Mouse (Mus musculus) heart, adult 18-20 months (tissue): ENCODE measurements around the gene Doxl2. TPM values are rescaled to one million over a fixed set of nuclear protein-coding genes. Genes with fewer than 3 reads are reported as not detected.
"Not testable (repeated sequence)": the region's sequence is repeated elsewhere in the genome, so short reads cannot be mapped to it uniquely, and the experiment has no call there.

Experiments
- DNase-seq, 2 experiments: peaks; one replicate each; pipeline ENCODE4 v3.0.0; 2021 to 2022; ENCODE audit warnings: mixed read lengths in 1 of 2
- long read RNA-seq, 2 experiments: library from polyadenylated mRNA; stranded (forward); transcript quantifications; one replicate each; pipeline ENCODE4 v2.0.0; 2021
- total RNA-seq, 2 experiments: library from RNA; stranded (reverse); gene quantifications; 2 replicates each; pipeline ENCODE4 v1.2.3; 2021

Doxl2 gene
- not detected for total RNA-seq
- long read RNA-seq, experiment 1: 0 reads
- long read RNA-seq, experiment 2: 0 reads

DNA sequence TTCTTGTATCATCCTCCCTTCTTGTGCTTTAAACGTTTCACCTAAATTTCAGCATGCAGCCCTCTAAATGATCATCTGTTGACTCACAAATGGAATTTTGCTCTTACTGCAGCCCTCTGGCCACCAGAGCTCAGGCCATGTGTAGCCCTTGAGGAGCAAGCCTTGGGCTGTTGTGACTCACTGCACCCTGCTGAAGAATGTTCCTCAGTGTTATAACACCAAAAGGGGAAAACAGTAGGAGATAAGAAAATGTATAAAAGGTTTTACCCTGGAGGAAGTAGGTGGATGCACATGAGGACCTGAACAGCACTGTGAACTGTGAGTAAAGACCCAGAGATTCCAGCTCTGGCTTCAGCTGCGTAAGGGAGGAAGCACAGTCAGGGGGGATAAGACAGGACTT, at the start of gene Doxl2:
Gene Doxl2 (plus strand): TSS at position 301 of the 400 bp plus-strand sequence.
- no peak for DNase-seq

DNA sequence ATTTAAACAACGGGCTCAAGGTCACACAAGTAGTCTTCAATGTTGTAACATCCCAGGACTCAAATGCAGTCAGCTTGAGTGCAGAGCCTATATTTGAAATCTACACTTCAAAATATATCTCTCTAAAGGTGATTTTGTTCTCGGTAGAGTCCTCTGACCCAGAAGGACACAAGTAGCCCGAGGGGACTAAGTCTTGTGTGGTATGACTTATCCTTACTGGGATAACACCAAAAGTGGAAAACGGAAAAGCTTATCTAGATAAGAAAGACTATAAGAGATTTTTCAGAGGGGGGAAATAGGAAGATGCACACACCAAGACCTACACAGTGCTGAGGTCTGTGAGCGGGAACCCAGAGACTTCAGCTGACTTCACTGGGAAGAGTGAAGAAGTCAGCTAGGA, 45.2 kb upstream of the Doxl2 start, which contains the start of gene 1600015I10Rik:
Gene 1600015I10Rik (plus strand): TSS at position 301 of the 400 bp plus-strand sequence.
- no peak for DNase-seq

DNA sequence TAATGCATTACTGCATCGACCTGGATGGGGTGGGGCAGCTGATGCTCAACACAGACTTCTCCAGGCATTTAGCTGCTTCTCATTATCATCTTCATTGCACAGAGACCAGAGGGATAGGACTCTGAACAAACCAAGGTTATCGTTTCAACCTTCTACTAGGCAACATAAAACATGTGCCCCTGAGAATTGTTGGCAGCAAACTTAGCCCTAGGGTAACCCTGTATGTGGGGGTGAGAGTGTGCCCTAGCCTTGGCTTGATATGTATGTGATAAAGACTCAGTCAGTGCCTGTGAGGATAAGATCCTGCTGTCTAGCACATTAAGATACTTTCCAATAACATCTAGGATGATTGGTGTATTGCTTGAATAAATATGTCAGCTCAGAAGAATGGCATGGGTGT, 25.2 kb upstream of the Doxl2 start:
- DNase-seq: no peak

DNA sequence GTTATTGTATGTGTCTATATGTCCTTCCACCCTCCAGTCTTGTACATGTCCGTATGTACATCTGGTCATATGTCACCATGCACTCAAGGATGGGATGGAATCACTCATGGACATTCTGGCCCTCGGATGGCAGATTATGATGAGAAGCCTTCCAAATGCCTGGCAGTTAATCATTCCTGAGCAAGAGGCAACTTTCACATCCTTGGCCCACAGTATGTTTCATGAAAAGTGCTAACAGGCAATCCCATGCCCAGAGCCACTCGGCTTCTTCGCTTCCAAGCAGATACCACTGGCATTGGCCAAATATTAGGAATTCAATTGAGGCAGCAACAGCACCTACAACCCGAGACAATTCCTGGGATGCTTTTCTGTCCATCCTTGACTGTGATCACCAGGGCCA, 24.1 kb upstream of the Doxl2 start:
- DNase-seq: no peak

DNA sequence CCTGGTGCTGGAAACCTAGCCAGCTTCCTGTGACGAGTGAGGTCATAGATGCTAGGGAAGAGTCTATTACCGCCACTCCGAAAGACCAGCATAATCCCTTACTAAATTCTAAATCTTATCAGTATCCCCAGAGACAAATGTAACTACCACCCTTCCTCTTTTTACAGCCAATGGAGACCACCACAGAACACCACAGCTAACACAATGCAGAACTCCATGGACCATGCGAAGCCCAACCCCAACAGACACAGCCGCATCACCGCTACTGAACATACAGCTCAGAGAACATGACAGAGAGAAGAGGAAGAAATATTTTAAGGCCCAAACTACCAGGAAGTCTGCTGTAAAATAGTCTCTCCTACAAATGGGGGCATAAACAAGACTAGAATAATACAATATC, 23.1 kb upstream of the Doxl2 start:
- no peak for DNase-seq

DNA sequence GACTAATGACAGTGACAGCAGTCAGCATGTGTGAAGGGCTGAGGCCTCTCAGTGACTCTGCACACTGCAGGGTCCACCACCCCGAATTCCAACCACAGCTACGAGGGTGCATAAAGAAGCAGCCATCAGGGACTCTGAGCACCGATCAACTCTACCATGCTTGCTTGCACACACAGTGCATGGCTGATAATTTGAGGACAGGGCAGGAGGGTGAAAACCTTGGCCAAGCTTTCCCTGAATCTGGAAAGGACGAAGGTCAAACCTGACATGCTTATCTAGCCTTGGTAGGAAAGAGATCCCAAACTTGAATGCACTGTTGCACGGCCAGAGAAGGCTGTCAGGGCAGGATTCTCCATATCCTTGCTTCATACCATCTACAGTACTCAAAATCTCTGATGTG, 21.5 kb upstream of the Doxl2 start:
- DNase-seq: no peak

DNA sequence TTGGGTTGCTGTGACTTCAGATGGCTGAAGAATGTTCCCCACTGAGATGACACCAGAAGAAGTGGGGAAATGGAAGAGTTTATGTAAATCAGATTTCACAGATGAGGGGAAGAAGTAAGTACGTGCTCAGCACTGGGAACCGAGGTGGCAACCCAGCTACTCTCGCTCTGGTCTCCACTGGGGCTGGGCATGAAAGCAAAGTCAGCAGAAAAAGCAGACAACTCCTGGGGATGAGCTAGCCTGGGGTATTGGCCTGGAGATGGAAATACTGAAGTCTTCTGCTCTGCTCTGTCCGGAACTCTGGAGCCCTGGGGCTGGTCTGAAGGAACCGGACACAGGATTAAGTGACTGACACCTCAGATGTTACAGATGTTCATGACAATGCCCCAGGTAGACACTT, 20.6 kb upstream of the Doxl2 start:
- no peak for DNase-seq

DNA sequence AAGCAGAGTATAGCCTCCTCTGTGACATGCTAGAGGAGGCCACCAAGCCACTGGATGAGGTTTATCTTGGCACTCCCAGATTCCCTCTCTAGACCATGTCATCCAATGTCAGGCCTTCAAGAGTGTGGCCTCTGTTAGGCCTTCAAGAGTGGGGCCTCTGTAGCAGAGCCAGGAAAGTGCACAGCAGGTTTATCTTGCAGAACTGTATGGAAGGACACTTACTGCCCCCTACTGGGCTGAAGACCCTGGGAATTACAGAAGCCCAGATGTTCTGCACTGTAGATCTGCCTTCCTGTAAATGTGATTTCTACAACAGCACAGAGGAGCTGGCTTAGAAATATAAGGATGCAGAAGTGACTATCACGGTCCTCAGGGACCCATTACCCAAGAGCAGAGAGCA, 19.8 kb upstream of the Doxl2 start:
- DNase-seq: peak; percentile 17 to 67

DNA sequence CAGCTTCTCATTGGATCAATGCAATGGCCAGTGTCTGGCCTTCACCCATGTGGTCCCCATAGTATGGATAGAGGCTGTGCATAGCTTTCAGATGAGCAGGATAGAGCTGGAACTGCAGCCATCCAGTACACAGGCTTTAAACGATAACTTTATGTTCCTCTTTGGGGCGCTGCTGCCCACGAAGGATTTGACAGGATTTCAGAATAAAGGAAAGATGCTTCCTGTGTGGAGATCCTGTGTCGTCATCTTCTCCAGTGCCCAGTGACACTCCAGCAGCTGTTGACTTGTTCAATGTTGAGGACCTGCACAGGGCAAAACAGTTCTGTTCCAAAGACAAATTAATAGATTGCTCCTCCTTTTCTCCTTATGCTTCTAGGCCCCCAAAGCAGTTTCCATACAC, 18.0 kb upstream of the Doxl2 start:
- no peak for DNase-seq

DNA sequence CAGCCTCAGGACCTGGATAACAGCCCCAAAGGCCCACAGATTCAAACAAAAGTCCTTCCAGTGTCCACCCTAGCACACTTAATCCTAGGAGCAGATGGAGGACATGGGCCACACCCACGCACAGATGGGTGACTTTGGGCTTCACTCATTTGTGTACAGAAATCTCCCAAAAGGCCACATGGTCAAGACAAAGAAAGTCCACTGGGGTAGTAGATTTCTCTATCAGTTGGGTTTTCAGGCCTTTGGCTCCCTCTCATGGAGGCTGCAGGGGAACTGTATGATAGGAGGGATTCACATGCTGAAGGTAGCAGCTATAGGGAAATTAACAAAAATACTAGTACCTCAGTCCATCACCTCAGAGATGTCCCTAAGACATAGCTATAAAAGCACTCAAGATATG, 16.7 kb upstream of the Doxl2 start:
- DNase-seq: no peak

DNA sequence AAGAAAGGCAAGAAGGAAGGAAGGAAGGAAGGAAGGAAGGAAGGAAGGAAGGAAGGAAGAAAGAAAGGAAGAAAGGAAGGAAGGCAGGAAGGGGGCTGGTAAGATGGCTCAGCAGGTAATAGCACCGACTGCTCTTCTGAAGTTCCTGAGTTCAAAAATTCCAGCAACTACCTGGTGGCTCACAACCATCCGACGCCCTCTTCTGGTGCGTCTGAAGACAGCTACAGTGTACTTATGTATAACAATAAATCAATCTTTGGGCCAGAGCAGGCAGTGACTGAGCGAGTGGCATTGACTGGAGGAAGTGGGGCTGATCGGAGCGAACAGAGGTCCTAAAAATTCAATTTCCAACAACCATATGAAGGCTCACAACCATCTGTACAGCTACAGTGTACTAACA, 15.6 kb upstream of the Doxl2 start:
- DNase-seq: not testable (repeated sequence)

DNA sequence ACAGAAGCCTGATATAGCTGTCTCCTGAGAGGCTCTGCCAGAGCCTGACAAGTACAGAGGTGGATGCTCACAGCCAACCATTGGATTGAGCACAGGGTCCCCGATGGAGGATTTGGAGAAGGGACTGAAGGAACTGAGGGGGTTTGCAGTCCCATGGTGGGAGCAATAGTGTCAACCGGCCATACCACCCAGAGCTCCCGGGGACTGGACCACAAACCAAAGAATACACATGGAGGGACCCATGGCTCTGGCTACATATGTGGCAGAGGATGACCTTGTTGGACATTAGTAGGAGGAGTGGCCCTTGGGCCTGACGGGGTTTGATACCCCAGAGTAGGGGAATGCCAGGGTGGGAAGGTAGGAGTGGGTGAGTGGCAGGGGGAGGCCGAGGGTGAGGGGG, 8.1 kb upstream of the Doxl2 start:
- DNase-seq: not testable (repeated sequence)

DNA sequence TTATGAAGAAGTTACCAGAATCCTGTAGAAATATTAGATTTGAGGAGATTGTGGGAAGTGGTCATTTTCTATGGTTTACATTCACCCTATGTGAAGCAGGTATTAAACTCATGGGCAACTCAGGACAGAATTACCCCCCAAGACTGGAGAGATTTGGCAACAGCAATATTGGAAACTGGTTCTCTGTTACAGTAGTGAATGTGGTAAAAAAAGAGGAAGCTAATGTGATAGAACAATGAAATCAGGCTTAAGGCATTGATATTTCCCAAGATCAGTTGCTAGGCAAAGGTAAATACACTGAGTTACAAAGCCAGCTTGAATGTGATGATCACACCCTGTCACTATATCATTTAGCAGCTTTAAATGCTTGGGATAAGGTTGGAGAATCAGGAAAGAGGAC, 6.9 kb upstream of the Doxl2 start:
- DNase-seq: no peak

DNA sequence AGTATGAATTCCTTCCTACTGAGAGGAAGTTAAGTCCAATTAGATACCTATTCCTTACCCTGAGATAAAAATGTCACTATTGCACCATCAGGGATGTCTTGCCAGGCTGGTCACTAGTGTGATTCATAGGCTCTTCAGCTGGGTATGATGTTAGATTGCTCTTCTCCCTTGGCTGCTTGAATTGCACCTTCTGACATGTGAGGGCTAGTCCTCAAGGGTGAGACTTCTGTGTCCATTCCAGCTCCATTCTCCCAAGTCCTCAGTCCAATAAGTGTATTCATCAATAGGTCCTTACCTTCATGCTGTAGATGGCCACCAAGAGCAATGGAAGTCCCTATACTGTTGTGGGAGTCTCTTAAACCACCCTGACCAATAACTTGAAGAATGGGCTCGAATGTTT, 4.9 kb downstream of the Doxl2 start:
- DNase-seq: no peak

DNA sequence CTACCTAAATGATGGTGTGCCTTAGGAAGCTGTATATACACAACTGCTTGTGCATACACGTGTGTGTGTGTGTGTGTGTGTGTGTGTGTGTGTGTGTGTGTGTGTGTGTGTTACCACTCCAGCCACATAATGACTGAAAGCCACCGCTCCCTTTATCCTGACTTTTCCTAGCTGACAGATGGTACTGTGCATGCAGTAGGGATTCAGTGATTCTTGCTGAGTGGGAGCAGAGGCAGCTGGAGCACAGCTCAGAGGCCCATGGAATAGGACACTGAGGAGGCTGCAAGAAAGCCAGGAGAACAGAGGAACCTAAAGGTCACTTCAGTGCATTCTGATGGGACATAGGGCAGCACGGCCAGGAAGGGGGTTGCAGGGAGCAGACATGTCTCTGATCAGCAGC, 7.5 kb downstream of the Doxl2 start:
- DNase-seq: no peak

DNA sequence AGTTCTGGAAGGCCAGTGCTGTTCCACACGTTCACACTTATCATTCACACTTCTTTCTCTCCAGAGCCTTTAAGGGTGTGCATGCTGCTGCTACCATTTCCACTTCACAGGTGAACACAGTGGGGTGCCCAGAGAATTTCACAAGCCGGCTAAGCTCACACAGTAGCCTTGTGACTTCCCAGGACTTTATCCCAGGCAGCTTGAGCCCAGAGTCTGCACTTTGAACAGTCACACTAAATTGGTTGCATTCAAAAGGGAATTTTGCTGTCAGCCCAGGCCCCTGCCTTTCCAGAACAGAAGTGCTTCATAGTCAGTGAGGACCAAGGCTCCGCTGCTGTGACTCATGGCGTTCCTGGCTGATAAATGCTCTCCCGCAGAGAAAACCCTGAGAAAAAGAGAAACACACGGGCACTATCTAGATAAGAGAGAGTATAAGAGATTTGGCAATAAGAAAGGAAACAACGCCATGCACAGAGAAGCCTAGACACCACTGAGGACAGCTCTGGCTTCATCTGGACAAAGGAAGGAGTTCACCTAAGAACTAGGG, 11.8 kb downstream of the Doxl2 start, which contains the start of gene Svs1:
Gene Svs1 (plus strand): TSS at position 418 of the 547 bp plus-strand sequence.
- no peak for DNase-seq

DNA sequence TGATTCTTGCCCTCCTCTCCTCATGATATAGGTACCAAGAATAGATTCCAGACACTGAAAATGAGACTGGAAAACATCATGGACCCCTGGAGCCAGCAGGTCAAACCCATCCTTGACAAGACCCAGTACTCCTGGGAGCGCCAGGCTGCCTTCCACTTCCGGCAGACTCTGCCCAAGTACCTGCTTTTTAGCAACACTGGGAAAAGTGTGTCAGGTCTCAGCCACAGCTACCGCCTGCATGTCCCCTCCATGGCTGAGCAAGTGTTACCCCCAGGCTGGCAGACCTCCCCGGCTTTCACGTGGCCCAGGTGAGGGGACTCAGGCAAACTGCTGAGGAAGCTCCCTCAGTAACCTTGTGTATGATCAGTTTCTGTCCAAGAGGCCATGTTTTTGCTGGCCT, 15.2 kb downstream of the Doxl2 start:
- DNase-seq: no peak

DNA sequence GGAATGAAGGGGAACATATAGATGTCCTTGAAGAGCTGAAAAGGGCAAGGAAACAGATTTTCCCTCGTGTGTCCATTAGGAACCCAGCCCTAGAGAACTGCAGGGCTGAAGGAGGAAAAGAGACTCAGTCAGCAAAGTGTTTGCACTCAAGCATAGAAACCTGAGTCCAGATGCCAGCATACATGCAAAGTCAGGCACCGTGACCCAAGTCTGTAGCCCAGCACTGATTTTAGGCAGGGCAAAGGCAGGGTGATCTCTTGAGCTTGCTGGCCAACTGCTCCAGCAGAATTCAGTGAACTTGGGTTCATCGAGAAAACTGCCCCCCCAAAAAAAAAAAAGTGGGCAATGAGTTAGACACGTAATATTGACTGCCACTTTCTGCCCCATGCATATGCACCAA, 17.2 kb downstream of the Doxl2 start:
- no peak for DNase-seq

DNA sequence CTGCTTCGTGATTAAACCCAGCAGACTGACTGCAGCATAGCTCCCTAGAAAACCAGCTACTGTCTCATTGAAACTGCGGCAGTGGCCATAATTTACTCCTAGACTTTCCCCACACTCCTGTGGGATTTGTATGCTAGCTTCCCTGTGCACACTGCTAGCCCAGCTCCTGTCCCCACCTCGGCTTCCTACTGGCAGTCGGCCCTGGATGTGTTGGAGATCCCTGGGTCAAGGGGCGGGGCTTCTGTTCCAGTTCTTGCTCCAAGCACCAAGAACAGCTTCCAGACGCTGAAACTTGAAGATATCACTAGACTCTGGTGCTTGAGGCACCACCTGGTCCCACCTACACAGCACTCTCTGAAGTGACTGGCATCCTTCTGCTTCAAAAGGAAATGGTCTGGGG, 23.4 kb downstream of the Doxl2 start:
- DNase-seq: no peak

DNA sequence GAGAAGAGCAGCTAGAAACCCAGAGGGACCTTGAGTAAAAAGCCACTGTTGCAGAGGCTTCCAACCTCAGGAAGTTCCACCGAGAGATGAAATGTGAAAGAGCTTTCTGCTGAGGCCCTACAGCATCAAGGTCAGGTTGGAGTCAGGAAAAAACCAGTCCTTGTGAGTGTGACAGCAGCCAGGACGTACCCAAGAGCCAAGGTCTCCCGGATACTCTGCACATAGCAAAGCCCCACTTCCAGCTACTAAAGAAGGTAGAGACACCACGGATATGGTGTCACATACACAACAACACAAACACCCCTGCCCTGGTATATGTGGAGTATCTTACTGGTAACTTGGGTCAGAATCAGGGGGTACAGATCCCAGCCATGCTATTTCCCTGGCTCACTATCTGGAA, 24.0 kb downstream of the Doxl2 start:
- no peak for DNase-seq

DNA sequence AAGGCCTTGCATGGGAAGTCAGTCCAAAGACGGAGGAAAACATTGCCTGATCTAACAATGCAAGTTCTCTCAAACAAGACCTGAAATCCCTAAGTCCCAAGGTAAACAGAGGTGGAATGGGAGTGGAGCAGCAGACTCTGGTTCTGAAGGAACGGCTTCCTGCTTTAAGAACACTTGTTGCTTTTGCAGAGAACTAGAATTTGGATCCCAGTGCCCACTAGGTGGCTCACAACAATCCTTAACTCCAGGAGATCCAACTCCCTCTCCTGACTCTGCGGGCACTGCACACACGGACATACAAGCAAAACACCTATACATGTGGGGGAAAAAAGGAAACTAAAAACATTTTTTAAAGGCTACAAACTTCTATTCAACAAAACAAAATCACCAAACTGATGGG, 28.6 kb downstream of the Doxl2 start:
- DNase-seq: no peak

DNA sequence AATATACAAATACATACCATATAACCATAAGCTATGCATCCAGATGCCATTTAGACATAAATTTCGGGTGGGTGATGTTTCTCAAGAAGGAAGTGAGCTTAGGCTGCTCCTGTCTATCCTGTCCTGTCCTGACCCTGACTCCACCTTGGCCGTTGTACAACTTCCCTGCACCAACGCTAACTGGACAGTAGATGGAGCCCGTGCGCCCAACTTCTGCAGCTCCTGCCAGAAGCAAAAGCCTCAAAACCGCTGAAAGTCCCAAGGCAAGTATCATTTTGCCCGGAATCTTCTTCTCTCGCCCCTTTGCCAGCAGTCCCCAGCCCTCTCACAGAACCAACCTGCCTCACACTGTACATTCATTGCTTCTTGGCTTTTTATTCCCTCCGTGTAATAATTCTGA, 33.2 kb downstream of the Doxl2 start:
- peak; percentile 52 to 78 for DNase-seq

DNA sequence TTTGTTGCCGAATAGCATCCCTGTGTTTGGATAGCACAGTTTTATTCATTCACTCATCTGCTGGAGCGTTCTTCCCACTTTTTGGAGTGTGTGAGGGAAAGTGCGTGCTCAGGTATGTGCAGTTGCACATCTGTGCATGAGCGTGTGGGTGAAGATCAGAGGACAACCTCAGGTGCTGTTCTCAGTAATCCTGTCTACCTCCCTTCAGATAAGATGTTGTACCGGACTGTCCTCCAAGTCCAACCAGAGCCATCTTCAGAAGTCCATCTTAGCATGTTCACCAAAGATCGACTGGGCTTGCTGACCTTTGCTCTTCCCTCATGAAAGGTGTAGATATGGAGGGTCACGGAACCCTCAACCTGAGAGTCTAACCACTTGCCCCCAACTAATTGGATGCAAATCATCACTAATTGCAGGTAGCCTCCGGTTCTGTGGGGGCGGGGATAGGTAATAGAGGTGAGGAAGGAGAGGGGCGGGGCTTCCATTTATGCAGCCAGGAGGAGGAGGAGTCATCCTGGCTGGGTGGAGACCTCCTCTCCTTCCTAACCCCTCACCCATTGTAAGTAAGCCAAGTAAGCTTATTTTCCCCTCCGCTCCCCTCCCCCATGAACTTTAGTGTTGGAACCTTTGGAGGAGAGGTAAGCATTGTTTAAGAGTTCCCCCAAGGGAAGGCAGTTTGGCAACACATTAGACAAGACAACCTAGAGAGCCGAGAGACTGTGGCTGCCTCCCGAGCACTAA, 33.8 kb downstream of the Doxl2 start:
- DNase-seq: no peak

DNA sequence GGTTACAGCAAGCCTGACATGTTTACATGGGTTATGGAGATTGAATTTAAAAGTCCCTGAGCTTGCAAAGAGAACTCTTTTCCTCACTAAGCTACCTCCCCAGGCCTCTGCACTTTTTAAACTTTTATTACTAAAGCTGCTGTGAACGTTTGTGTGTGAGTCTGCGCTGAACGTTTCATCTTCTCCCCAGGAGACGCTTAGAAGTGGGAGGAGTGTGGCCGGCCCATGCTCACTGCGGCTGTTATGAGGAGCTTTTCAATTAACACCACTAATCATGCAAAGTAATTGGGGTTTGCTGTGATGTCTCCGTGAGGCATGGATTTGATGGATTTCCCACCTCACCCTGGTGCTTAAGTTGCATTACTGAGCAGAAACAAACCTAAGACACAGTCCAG, 34.4 kb downstream of the Doxl2 start:
- DNase-seq: no peak
